Mouse (Mus musculus) forebrain, embryonic 11.5 days (tissue): ENCODE measurements at regions not wholly inside any gene's neighbourhood (a gene's known extent, or its start where the extent isn't known, plus 50 kb on each side); places are given as distances from the start of the nearest gene placed in this dataset.

ENCODE experiments used
- ATAC-seq: fragments of 200-750 bp; cut with Nextera tagmentation; replicated peaks from 2 replicates; pipeline ENCODE4 v1.8.0; 2017; ENCODE audit warnings: moderate TSS enrichment; ENCODE audit not compliant: low FRiP score
- DNase-seq: peaks from one replicate; pipeline ENCODE4 v3.0.0-alpha.2; 2017; ENCODE audit warnings: low spot score
- H3K27ac ChIP-seq: fragments of 300-500 bp; sonication (generic); 2 replicates; pipeline ENCODE4 v1.5.1; 2014; ENCODE audit warnings: low read depth, low read length
- H3K27me3 ChIP-seq: fragments of 300-500 bp; sonication (generic); 2 replicates; pipeline ENCODE4 v1.6.1; 2014; ENCODE audit warnings: mild to moderate bottlenecking, low read length, mixed read lengths; ENCODE audit not compliant: control insufficient read depth, insufficient read depth
- H3K36me3 ChIP-seq: fragments of 300-500 bp; sonication (generic); 2 replicates; pipeline ENCODE4 v1.6.1; 2014; ENCODE audit warnings: mild to moderate bottlenecking, low read length, moderate library complexity, mixed read lengths; ENCODE audit not compliant: control insufficient read depth, insufficient read depth
- H3K4me1 ChIP-seq: fragments of 300-500 bp; sonication (generic); replicated peaks from 2 replicates; pipeline ENCODE4 v1.6.1; 2014; ENCODE audit warnings: low read length, mixed read lengths; ENCODE audit not compliant: control insufficient read depth, insufficient read depth
- H3K4me2 ChIP-seq: fragments of 300-500 bp; sonication (generic); 2 replicates; pipeline ENCODE4 v1.6.1; 2014; ENCODE audit warnings: low read depth, mild to moderate bottlenecking, low read length, moderate library complexity, mixed read lengths; ENCODE audit not compliant: severe bottlenecking
- H3K4me3 ChIP-seq: fragments of 300-500 bp; sonication (generic); 2 replicates; pipeline ENCODE4 v1.5.1; 2014; ENCODE audit warnings: low read depth, low read length
- H3K9ac ChIP-seq: fragments of 300-500 bp; sonication (generic); 2 replicates; pipeline ENCODE4 v1.6.1; 2014; ENCODE audit warnings: low read length
- H3K9me3 ChIP-seq: fragments of 300-500 bp; sonication (generic); 2 replicates; pipeline ENCODE4 v1.6.1; 2016; ENCODE audit warnings: low read length, mixed read lengths; ENCODE audit not compliant: control insufficient read depth
- WGBS: fragments of 180-500 bp; shearing (Covaris S2); extraction: QIAGEN DNeasy Blood & Tissue Kit; methylation state at CpG from one replicate; pipeline ENCODE4 v1.1.7; 2014; 5-methylcytosine and 5-hydroxymethylcytosine counted together

GRCm38 (mm10) chr6:49769904-49770720 lies 52.4 kb upstream of the Npy start:
- ATAC-seq, result no peak
- H3K36me3 ChIP-seq, result no peaks in the 10 kb centered on the region

More at GRCm38 (mm10) chr6:49769904-49770720, 52.4 kb upstream of the Npy start:
- Histone ChIP-seq H3K4me2 (no peak overlapping the region), H3K4me1 (peaks cover 2% of the 10 kb centered on the region; the same call in 1 of the 2 replicates), H3K9me3 (no peaks in the 10 kb centered on the region), H3K27ac (no peak overlapping the region), H3K27me3 (no peaks in the 10 kb centered on the region), H3K9ac (no peak overlapping the region), H3K4me3 (no peak overlapping the region)
- WGBS, result 81% methylated on average over 11 of the region's 11 CpGs
- DNase-seq, result no peak
